Mouse (Mus musculus) liver, embryonic 13.5 days (tissue): ENCODE results near the gene Chst11. TPM values are rescaled to one million over a fixed set of nuclear protein-coding genes. Genes with fewer than 3 reads are reported as not detected.

Source experiments
- ATAC-seq: fragments of 200-750 bp; cut with Nextera tagmentation; 2 replicates; pipeline ENCODE4 v1.8.0; 2017; ENCODE audit warnings: low read depth, mild to moderate bottlenecking, moderate number of reproducible peaks, moderate library complexity
- DNase-seq: peaks from one replicate; pipeline ENCODE4 v3.0.0; 2022
- H3K27ac ChIP-seq: fragments of 300-500 bp; sonication (generic); 2 replicates; pipeline ENCODE4 v1.5.1; 2015; ENCODE audit warnings: moderate library complexity, mild to moderate bottlenecking, inconsistent platforms
- H3K27me3 ChIP-seq: fragments of 300-500 bp; sonication (generic); 2 replicates; pipeline ENCODE4 v1.6.1; 2015; ENCODE audit warnings: mild to moderate bottlenecking, inconsistent platforms
- H3K36me3 ChIP-seq: fragments of 300-500 bp; sonication (generic); 2 replicates; pipeline ENCODE4 v1.6.1; 2015; ENCODE audit warnings: mild to moderate bottlenecking, inconsistent platforms
- H3K4me1 ChIP-seq: fragments of 300-500 bp; sonication (generic); replicated peaks from 2 replicates; pipeline ENCODE4 v1.6.1; 2015; ENCODE audit warnings: inconsistent platforms
- H3K4me2 ChIP-seq: fragments of 300-500 bp; sonication (generic); 2 replicates; pipeline ENCODE4 v1.6.1; 2015; ENCODE audit warnings: inconsistent platforms, mild to moderate bottlenecking, moderate library complexity
- H3K4me3 ChIP-seq: fragments of 300-500 bp; sonication (generic); replicated peaks from 2 replicates; pipeline ENCODE4 v1.5.1; 2015; ENCODE audit warnings: mild to moderate bottlenecking, inconsistent platforms
- H3K9ac ChIP-seq: fragments of 300-500 bp; sonication (generic); 2 replicates; pipeline ENCODE4 v1.6.1; 2015; ENCODE audit warnings: mild to moderate bottlenecking, inconsistent platforms
- H3K9me3 ChIP-seq: fragments of 300-500 bp; sonication (generic); replicated peaks from 2 replicates; pipeline ENCODE4 v1.6.1; 2016; ENCODE audit warnings: inconsistent platforms
- WGBS: fragments of 180-500 bp; shearing (Covaris S2); methylation state at CpG from one replicate; pipeline ENCODE4 v1.1.7; 2015; ENCODE audit not compliant: insufficient replicate concordance; 5-methylcytosine and 5-hydroxymethylcytosine counted together
- polyA plus RNA-seq: library from polyadenylated mRNA; unstranded; fragments of >200 nt; fragmentation: Nextera tagmentation; extraction: Ambion mirVana; gene quantifications from 2 replicates; pipeline ENCODE4 v1.2.1, GENCODE M21; 2015

Gene Chst11
- polyA plus RNA-seq, 1 experiment from 2014 or later = 1.3 TPM

- Histone ChIP-seq H3K9ac (no peak overlapping the region), H3K4me3 (no peak overlapping the region), H3K27me3 (no peaks in the 10 kb centered on the region), H3K4me1 (peaks cover 44% of the 10 kb centered on the region), H3K4me2 (no peak overlapping the region), H3K9me3 (no peaks in the 10 kb centered on the region), H3K36me3 (no peaks in the 10 kb centered on the region), H3K27ac (no peak overlapping the region)
- ATAC-seq = no peak
- DNase-seq = no peak
- 75% methylated on average over 8 of the region's 8 CpGs for WGBS
Observed at GRCm38 (mm10) chr10:83159229-83159628, 173.9 kb downstream of the Chst11 start.

GRCm38 (mm10) chr10:83161656-83162365 lies 176.5 kb downstream of the Chst11 start:
- ATAC-seq (no peak), DNase-seq (no peak)
- Histone ChIP-seq H3K9ac (no peak overlapping the region), H3K4me2 (no peak overlapping the region), H3K27me3 (no peaks in the 10 kb centered on the region), H3K4me3 (no peak overlapping the region), H3K36me3 (no peaks in the 10 kb centered on the region), H3K9me3 (no peaks in the 10 kb centered on the region), H3K27ac (no peak overlapping the region), H3K4me1 (peaks cover 38% of the 10 kb centered on the region)
- 46% methylated on average over 10 of the region's 10 CpGs for WGBS

GRCm38 (mm10) chr10:83163946-83164345 lies 178.6 kb downstream of the Chst11 start:
- Histone ChIP-seq H3K4me1 (peaks cover 30% of the 10 kb centered on the region), H3K27me3 (no peaks in the 10 kb centered on the region), H3K27ac (no peak overlapping the region), H3K9me3 (no peaks in the 10 kb centered on the region), H3K4me2 (no peak overlapping the region), H3K4me3 (no peak overlapping the region), H3K36me3 (no peaks in the 10 kb centered on the region), H3K9ac (no peak overlapping the region)
- ATAC-seq (no peak), DNase-seq (no peak)
- 39% methylated on average over 6 of the region's 6 CpGs for WGBS

DNA sequence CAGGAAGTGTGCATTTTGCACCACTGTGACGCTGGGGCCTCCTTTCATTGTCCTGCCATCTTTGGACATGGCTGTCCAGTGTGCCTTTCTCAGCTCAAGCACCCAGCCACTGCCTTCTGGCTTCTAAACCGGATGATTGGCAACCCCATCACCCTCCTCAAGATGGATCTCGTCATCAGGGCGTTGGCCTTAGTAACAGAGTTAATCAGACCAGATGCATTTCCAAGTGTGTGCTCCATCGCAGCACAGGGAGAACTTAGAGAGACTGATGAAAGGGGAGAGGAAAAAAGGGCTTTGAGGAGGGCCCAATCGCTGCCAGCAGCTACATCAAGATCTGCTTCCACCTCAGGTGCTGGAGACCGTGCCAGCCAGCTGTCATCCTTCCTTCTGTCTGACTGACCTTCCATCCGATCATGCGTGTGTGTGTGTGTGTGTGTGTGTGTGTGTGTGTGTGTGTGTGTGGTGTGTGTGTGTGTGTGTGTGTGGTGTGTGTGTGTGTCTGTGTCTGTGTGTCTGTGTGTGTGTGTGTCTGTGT lies 179.7 kb downstream of the Chst11 start:
- Histone ChIP-seq H3K4me2 (no peak overlapping the region), H3K36me3 (no peaks in the 10 kb centered on the region), H3K4me3 (no peak overlapping the region), H3K27ac (no peak overlapping the region), H3K9me3 (no peaks in the 10 kb centered on the region), H3K27me3 (no peaks in the 10 kb centered on the region), H3K4me1 (peaks cover 30% of the 10 kb centered on the region), H3K9ac (no peak overlapping the region)
- DNase-seq = no peak
- no peak for ATAC-seq
- WGBS = 66% methylated on average over 7 of the region's 9 CpGs

- Histone ChIP-seq H3K9me3 (no peaks in the 10 kb centered on the region), H3K27ac (no peak overlapping the region), H3K4me3 (no peak overlapping the region), H3K27me3 (no peaks in the 10 kb centered on the region), H3K36me3 (no peaks in the 10 kb centered on the region), H3K9ac (no peak overlapping the region), H3K4me2 (no peak overlapping the region), H3K4me1 (peaks cover 30% of the 10 kb centered on the region)
- ATAC-seq (no peak), DNase-seq (no peak)
- 79% methylated on average over 11 of the region's 11 CpGs for WGBS
Observed at GRCm38 (mm10) chr10:83165521-83166243, 180.4 kb downstream of the Chst11 start.

GRCm38 (mm10) chr10:83166272-83166671 lies 181.0 kb downstream of the Chst11 start:
- Histone ChIP-seq H3K4me3 (no peak overlapping the region), H3K27me3 (no peaks in the 10 kb centered on the region), H3K4me1 (peaks cover 28% of the 10 kb centered on the region), H3K36me3 (no peaks in the 10 kb centered on the region), H3K9ac (no peak overlapping the region), H3K27ac (no peak overlapping the region), H3K9me3 (no peaks in the 10 kb centered on the region), H3K4me2 (no peak overlapping the region)
- WGBS = 73% methylated on average over 9 of the region's 9 CpGs
- DNase-seq (no peak), ATAC-seq (no peak)

DNA sequence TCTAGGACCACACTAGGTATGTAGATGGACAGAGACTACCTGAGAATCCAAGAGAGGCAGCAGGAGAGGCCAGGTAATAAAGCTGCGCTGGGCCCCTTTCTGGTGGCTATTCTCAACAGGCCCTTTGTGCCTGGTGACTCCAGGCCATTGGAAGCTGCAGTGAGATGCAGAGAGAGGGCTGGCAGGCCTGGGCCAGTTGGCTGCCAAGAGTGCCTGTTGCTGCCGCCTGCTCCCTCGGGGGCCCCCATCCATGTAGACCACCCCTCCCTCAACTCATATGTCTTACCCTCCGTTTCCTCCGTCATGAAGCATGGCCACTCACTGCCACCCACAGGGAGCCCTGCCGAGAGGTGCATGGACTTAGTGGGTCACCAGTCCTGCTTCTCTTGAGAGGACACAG lies 182.2 kb downstream of the Chst11 start:
- no peak for DNase-seq
- H3K9me3 ChIP-seq = no peaks in the 10 kb centered on the region
- no peak for ATAC-seq
- H3K27me3 ChIP-seq = no peaks in the 10 kb centered on the region
- no peak overlapping the region for H3K4me2 ChIP-seq
- H3K9ac ChIP-seq = no peak overlapping the region
- 79% methylated on average over 6 of the region's 6 CpGs for WGBS
- no peaks in the 10 kb centered on the region for H3K36me3 ChIP-seq
- H3K4me3 ChIP-seq = no peak overlapping the region
- no peak overlapping the region for H3K27ac ChIP-seq
- H3K4me1 ChIP-seq = peaks cover 19% of the 10 kb centered on the region

GRCm38 (mm10) chr10:83168303-83169056 lies 183.2 kb downstream of the Chst11 start:
- no peak for DNase-seq
- no peak overlapping the region for H3K9ac ChIP-seq
- ATAC-seq = no peak
- H3K36me3 ChIP-seq = no peaks in the 10 kb centered on the region
- peaks cover 13% of the 10 kb centered on the region for H3K4me1 ChIP-seq
- WGBS = 52% methylated on average over 11 of the region's 11 CpGs
- H3K4me2 ChIP-seq = no peak overlapping the region
- no peaks in the 10 kb centered on the region for H3K27me3 ChIP-seq
- H3K27ac ChIP-seq = no peak overlapping the region
- no peak overlapping the region for H3K4me3 ChIP-seq
- no peaks in the 10 kb centered on the region for H3K9me3 ChIP-seq

- H3K9me3 ChIP-seq = no peaks in the 10 kb centered on the region
- WGBS = 74% methylated on average over 6 of the region's 6 CpGs
- no peak overlapping the region for H3K4me2 ChIP-seq
- H3K27me3 ChIP-seq = no peaks in the 10 kb centered on the region
- ATAC-seq = no peak
- no peak overlapping the region for H3K9ac ChIP-seq
- H3K4me1 ChIP-seq = peaks cover 5% of the 10 kb centered on the region
- no peak overlapping the region for H3K27ac ChIP-seq
- DNase-seq = no peak
- H3K36me3 ChIP-seq = no peaks in the 10 kb centered on the region
- H3K4me3 ChIP-seq = no peak overlapping the region
Observed at GRCm38 (mm10) chr10:83169554-83169953, 184.3 kb downstream of the Chst11 start.

GRCm38 (mm10) chr10:83178151-83178550 lies 192.9 kb downstream of the Chst11 start:
- Histone ChIP-seq H3K4me1 (peaks cover 5% of the 10 kb centered on the region), H3K27ac (no peak overlapping the region), H3K9me3 (no peaks in the 10 kb centered on the region), H3K27me3 (no peaks in the 10 kb centered on the region), H3K4me2 (no peak overlapping the region), H3K36me3 (no peaks in the 10 kb centered on the region), H3K9ac (no peak overlapping the region), H3K4me3 (no peak overlapping the region)
- DNase-seq (no peak), ATAC-seq (no peak)
- WGBS = 89% methylated on average over 5 of the region's 5 CpGs

- H3K36me3 ChIP-seq = no peaks in the 10 kb centered on the region
- no peak overlapping the region for H3K4me2 ChIP-seq
- ATAC-seq = no peak
- DNase-seq = no peak
- H3K9ac ChIP-seq = no peak overlapping the region
- H3K4me1 ChIP-seq = peaks cover 10% of the 10 kb centered on the region
- no peak overlapping the region for H3K27ac ChIP-seq
- no peak overlapping the region for H3K4me3 ChIP-seq
- 85% methylated on average over 1 of the region's 1 CpGs for WGBS
- no peaks in the 10 kb centered on the region for H3K27me3 ChIP-seq
- H3K9me3 ChIP-seq = no peaks in the 10 kb centered on the region
Observed at GRCm38 (mm10) chr10:83178661-83179060, 193.4 kb downstream of the Chst11 start.
